Mouse (Mus musculus) erythroid progenitor cell, adult 5-6 weeks (primary cell): ENCODE measurements around the gene Snapc2. TPM values are rescaled to one million over a fixed set of nuclear protein-coding genes. Genes with fewer than 3 reads are reported as not detected.

Experiments
- ATAC-seq: replicated peaks from 2 replicates; pipeline ENCODE4 v1.8.0; 2016; ENCODE audit warnings: moderate number of reproducible peaks, mild to moderate bottlenecking, moderate TSS enrichment, inconsistent platforms; ENCODE audit not compliant: poor library complexity, low FRiP score, severe bottlenecking
- total RNA-seq, 2 experiments: library from RNA; stranded (forward) in 1 of 2; stranded (reverse) in 1 of 2; fragments of 150-400 nt in 1 of 2; fragments of 186-747, 209-891 nt in 1 of 2; gene quantifications; 2 replicates each; pipeline versions ENCODE4 v1.2.3 to v1.2.4; 2015 to 2017; ENCODE audit warnings: low replicate concordance in 2 of 2

Snapc2 gene
- total RNA-seq, 2 experiments from 2014 or later = 3.2 to 4.2 TPM

DNA sequence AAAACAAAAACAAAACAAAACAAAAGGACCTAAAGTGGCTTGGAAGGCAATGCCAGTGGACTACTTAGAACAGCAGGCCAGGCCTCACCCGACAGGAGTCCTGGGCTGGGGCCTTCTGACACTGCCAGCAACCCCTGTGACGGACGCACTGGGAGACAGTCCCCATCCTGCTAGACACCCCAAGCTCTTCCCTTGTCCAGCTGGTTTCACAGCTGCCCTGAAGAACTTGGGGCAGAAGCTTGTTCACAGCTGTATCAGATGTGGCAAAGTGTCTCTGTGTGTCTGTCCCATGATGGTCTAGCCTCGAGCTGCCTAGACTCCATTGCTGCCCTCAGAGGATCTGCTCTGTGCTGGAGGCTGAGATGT, 6.9 kb downstream of the Snapc2 start:
- ATAC-seq = no peak

DNA sequence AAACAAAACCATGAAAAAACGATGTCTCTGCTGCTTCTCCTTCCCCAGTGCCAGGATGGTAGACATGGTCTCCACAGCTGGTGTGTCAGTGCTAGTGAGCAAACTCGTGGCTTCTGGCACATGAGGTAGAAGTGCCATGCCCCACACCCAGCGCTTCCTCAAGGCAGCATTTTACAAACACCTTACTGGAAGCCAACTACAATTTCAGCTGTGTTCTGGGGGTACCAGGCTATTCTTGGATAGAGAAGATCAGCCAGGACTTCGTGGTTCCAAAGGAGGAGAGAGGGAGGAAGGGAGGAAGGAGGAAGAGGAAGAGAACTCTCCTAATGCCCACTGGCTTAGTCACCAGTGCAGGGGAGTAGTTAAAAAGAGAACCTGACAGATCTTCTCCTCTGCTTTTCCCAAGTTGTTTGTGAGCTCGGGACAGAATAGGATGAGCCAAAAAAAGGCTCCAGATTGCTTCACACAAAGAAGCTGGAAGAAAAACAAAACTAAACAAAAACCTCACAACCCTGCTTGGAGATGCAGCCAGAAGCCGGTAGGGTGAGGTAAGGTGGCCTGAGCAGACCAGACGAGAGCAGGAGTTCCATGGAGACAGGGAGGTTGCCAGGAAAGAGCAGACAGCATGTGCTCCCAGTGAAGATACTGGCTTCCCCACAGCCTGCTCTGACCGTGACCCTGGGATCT, 10.4 kb downstream of the Snapc2 start:
- ATAC-seq = no peak

DNA sequence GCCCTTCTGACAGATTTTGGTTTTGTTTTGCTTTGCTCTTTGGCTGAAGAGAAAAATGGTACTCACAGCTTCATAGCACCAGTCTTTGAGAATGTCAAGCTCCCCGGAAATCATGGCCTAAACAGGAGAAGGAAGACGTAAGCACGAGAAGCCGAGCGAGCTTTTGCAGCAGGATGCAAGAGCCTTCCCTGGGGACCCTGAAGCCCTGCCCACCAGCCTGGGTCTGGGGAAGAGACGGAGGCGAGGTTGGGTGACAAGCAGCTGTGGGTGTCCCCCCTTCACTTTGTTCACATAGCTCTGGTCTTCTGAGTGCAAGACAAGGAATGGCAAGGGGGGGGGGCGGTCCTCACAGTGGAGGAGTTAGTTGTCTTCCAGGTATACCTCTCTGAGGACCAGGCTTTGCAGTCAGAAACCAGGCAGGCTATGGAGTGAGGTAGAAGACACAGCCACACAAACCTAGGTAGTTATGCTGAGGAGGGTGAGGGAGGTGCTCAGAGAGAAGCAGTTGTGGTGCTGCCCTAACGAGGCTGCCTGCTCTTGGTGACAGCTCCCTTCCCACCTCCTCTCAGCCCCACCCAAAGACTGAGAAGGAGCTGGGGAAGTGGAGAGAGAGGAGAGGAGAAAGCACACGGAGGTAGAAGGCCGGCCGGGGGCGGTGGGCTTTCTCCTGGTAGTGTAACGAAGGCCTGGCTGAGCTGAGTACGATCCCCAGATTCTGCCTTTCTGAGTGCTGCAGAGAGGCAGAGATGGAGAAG, 12.5 kb downstream of the Snapc2 start:
- ATAC-seq = no peak

DNA sequence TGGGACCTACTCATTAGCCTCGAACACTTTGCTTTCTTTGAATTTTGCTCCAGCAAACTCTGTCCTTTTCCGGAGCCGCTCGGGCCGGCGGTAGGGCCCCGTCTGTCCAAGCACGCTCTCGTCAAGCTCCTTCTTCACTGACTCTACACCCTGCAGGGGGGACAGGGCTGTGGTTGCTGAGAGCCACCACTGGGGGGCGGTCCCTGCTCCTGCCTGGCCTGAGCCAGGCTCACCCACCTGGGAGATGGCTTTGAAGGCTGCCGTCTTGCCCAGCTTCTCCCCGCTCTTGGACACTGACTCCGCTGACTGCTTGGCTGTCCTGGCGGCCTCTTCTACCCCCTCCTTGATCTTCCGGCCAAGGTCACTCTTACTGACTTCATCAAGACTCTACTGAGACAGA, 14.7 kb downstream of the Snapc2 start:
- ATAC-seq = no peak

DNA sequence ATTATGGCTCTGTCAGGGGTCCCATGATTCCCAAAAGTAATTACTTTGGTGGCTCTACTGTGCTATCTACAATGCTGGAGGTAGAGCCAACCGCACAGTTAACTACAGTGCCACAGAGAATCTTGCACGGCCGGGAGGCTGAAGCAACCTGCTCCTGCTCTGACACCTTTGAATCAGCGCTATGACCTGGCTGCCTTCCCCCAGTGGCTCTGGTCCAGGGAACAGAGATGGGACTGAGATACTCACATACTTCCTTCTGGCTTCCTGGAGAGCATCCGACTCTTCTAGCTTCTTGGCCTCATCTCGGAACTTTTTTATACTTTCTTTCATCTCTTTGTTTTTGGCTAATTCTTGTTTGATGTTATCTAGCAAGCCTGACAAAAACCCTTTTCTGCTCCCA, 16.7 kb downstream of the Snapc2 start:
- ATAC-seq = no peak

DNA sequence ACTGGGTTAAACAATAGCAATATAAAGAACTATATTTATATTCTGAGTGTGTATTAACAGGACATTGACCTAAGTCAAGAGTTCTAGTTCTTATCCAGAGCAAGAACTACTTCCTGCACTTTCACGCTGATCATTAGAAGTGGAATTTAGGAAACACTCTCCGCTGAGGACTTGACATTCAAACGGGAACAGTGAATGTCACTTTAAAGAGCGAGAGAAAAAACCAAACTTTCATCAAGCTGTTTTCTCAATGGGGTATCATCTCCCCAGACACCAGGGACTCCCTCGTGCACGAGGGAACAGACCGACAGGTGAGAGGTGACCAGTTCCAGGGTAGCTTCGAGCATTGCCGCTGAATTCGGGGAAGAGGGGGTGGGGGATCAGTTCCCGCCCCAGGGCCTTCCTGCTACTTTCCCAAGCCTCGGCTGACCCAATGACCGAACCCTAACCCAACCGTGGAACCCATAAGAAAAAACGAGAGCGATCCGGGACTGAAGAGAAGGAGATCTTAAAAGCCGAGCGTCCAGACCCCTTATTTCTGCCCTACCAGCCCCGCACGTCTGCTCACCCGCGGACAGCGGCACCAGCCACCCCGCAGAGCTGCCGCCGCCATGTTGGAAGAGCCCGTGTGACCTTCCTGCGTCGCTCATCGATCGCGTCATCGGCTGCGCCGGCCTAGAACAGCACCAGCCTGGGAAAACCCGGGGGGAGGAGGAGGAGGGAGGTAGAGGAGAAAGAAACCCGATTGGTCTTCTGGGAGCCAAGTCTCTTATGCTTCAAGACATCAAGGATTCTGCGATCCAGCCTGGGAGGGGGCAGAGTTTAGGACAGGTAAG, 22.6 kb downstream of the Snapc2 start, which contains the start of gene Timm44:
Gene Timm44, minus strand, starts transcription at position 639 of the 836 bp plus-strand sequence.
- peak; percentile 99 for ATAC-seq

DNA sequence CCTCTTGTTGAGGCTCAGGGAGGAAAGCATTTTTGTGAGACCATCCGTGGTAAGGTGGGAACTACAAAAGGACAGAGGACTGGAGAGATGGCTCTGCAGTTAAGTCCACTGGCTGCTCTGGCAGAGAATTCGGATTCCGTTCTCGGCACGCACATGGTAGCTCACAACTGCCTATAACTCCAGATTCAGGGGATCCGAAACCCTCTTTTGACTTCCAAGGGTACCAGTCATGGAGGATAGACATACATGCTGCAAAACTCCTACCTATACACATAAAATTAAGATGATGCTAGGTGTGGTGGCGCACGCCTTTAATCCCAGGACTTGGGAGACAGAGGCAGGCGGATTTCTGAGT, 23.2 kb downstream of the Snapc2 start:
- no peak for ATAC-seq

DNA sequence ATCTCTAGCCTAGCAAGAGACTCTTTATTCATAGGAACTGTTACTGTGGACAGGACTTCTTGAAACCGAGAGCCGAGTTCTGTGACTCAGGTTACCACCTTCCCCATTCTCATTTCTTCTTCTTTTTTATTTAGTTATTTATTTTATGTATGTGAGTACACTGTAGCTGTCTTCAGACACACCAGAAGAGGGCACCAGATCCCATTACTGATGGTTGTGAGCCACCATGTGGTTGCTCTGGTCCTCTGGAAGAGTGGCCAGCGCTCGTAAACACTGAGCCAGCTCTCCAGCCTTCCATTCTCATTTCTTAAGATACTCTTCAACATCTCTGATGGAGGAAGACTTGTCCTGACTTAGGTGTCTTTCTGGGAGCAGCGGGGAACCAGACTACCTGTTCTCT, 39.9 kb downstream of the Snapc2 start:
- no peak for ATAC-seq

DNA sequence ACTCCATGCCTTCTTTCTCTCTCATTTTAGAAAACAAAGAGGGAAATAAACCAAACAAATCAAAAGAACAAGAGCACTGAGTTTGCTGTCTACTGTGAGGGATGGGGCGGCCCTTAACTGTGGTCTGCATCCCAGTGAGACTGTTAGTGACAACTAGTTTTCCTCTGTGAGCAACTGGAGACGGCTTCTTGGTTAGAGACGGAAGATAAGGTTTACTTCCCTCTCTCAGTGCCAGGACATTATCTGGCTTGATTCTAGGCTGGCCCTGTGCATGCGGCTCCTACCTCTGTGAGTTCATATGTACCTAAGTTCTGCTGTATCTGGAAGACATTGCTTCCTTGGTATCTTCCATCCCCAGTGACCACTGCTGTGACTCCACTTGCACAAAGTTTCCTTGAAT, 44.9 kb downstream of the Snapc2 start:
- ATAC-seq = no peak

DNA sequence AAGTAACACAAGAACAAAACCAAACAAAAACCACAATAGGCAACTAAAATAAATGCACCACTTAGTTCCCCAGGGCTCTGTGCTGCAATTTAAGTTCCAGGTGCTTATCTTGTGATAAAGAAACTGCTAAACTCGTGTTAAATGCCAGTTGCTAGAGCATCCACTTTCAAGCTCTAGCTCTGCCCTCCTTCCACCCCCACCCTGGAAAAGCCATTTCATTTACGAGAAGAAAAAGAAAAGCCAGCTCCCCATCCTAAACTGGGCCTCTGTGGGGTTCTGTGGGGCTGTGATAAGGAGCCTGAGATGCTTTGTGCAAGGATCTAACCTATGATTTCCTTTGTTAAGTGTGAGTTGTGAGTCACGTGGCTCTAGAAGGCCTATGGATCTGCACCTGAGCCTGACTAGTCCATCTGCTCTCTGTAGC, 51.3 kb downstream of the Snapc2 start:
- ATAC-seq = no peak

Other genes starting within 250 kb of the Snapc2 start
- 15.1 and 19.8 TPM in 2 replicates for gene Cd209f, start 147.2 kb upstream of the Snapc2 start, total RNA-seq (2015; ENCODE audit: low replicate concordance)
- gene Cd209f, start 147.2 kb upstream of the Snapc2 start, total RNA-seq (2017; ENCODE audit: low replicate concordance) = 6.4 TPM in 1 of 2 replicates, not detected in the other
- gene Cd209g, start 119.0 kb upstream of the Snapc2 start, total RNA-seq (2015; ENCODE audit: low replicate concordance) = 4.0 TPM in 1 of 2 replicates, not detected in the other
- gene Cd209g, start 119.0 kb upstream of the Snapc2 start, total RNA-seq (2017; ENCODE audit: low replicate concordance) = 0.13 and 2.6 TPM in 2 replicates
- gene Evi5l, start 86.5 kb upstream of the Snapc2 start, total RNA-seq (2015; ENCODE audit: low replicate concordance) = 2.9 and 6.1 TPM in 2 replicates
- 2.2 and 13.6 TPM in 2 replicates for gene Evi5l, start 86.5 kb upstream of the Snapc2 start, total RNA-seq (2017; ENCODE audit: low replicate concordance)
- not detected in 2 replicates for gene Prr36, start 35.6 kb upstream of the Snapc2 start, total RNA-seq (2015; ENCODE audit: low replicate concordance)
- gene Prr36, start 35.6 kb upstream of the Snapc2 start, total RNA-seq (2017; ENCODE audit: low replicate concordance) = not detected in 2 replicates
- not detected in 2 replicates for gene Lrrc8e, start 26.3 kb upstream of the Snapc2 start, total RNA-seq (2015; ENCODE audit: low replicate concordance)
- gene Lrrc8e, start 26.3 kb upstream of the Snapc2 start, total RNA-seq (2017; ENCODE audit: low replicate concordance) = 0.76 TPM in 1 of 2 replicates, not detected in the other
- 25.2 and 25.6 TPM in 2 replicates for gene Map2k7, start 14.3 kb upstream of the Snapc2 start, total RNA-seq (2015; ENCODE audit: low replicate concordance)
- gene Map2k7, start 14.3 kb upstream of the Snapc2 start, total RNA-seq (2017; ENCODE audit: low replicate concordance) = 16.9 and 20.3 TPM in 2 replicates
- 2.5 TPM in 1 of 2 replicates, not detected in the other for gene Gm49320, start 14.2 kb upstream of the Snapc2 start, total RNA-seq (2015; ENCODE audit: low replicate concordance)
- gene Gm49320, start 14.2 kb upstream of the Snapc2 start, total RNA-seq (2017; ENCODE audit: low replicate concordance) = not detected in 2 replicates
- gene Tgfbr3l, start 4.9 kb upstream of the Snapc2 start, total RNA-seq (2015; ENCODE audit: low replicate concordance) = not detected in 2 replicates
- not detected in 2 replicates for gene Tgfbr3l, start 4.9 kb upstream of the Snapc2 start, total RNA-seq (2017; ENCODE audit: low replicate concordance)
- gene Ctxn1, start 6.2 kb downstream of the Snapc2 start, total RNA-seq (2015; ENCODE audit: low replicate concordance) = not detected in 2 replicates
- gene Ctxn1, start 6.2 kb downstream of the Snapc2 start, total RNA-seq (2017; ENCODE audit: low replicate concordance) = 1.1 TPM in 1 of 2 replicates, not detected in the other
- 30.6 and 42.9 TPM in 2 replicates for gene Timm44, start 22.8 kb downstream of the Snapc2 start, total RNA-seq (2015; ENCODE audit: low replicate concordance)
- gene Timm44, start 22.8 kb downstream of the Snapc2 start, total RNA-seq (2017; ENCODE audit: low replicate concordance) = 28.4 and 36.9 TPM in 2 replicates
- 12.6 and 23.4 TPM in 2 replicates for gene Ccl25, start 72.1 kb downstream of the Snapc2 start, total RNA-seq (2015; ENCODE audit: low replicate concordance)
- gene Ccl25, start 72.1 kb downstream of the Snapc2 start, total RNA-seq (2017; ENCODE audit: low replicate concordance) = 7.1 and 17.3 TPM in 2 replicates
- gene Elavl1, start 72.3 kb downstream of the Snapc2 start, total RNA-seq (2015; ENCODE audit: low replicate concordance) = 51.2 and 69.2 TPM in 2 replicates
- 45.0 and 55.6 TPM in 2 replicates for gene Elavl1, start 72.3 kb downstream of the Snapc2 start, total RNA-seq (2017; ENCODE audit: low replicate concordance)
- 0.84 and 1.8 TPM in 2 replicates for gene Cers4, start 239.9 kb downstream of the Snapc2 start, total RNA-seq (2015; ENCODE audit: low replicate concordance)
- gene Cers4, start 239.9 kb downstream of the Snapc2 start, total RNA-seq (2017; ENCODE audit: low replicate concordance) = 0.53 and 0.64 TPM in 2 replicates